Mouse (Mus musculus): ENCODE measurements around the gene BC067074.

DNA sequence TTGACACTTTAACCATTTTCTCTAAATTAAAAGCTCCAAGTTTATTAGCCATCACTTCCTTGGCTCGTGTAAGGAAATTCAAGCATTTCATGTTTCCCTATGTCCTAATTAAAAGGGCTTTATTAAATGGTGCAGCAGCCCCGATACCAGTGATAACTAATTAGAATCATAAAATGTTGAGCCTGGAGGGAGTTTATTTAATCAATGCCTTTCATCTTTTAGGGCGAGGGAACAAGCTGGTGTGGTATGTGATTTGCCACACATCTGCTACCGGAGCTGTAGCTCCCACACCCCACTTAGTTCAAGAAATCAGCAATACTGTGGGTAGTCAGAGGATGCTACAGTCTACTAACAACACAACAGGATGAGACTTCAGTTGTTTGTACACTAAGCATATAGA lies 3.2 kb upstream of the BC067074 start:
- TF ChIP-seq CTCF (conservative IDR thresholded peaks at IDR 0.05; ENCODE audit: insufficient read depth, insufficient read length, low read depth, low read length) (no peak), POLR2A (IDR thresholded peaks at IDR 0.05; ENCODE audit: low read depth, low read length) (no peak)
